Mouse (Mus musculus) stomach, embryonic 15.5 days (tissue): ENCODE data around the gene Gm20517. TPM values are rescaled to one million over a fixed set of nuclear protein-coding genes. Genes with fewer than 3 reads are reported as not detected.

Experiments
- ATAC-seq: fragments of 200-750 bp; cut with Nextera tagmentation; 2 replicates; pipeline ENCODE4 v1.8.0; 2017; ENCODE audit warnings: low read depth, moderate number of reproducible peaks, moderate TSS enrichment; ENCODE audit not compliant: insufficient read depth, low FRiP score
- H3K27ac ChIP-seq: fragments of 300-500 bp; sonication (generic); 2 replicates; pipeline ENCODE4 v1.5.1; 2015; ENCODE audit warnings: mild to moderate bottlenecking, inconsistent platforms
- H3K27me3 ChIP-seq: fragments of 300-500 bp; sonication (generic); replicated peaks from 2 replicates; pipeline ENCODE4 v1.6.1; 2015; ENCODE audit warnings: inconsistent platforms
- H3K36me3 ChIP-seq: fragments of 300-500 bp; sonication (generic); 2 replicates; pipeline ENCODE4 v1.6.1; 2015; ENCODE audit warnings: inconsistent platforms
- H3K4me1 ChIP-seq: fragments of 300-500 bp; sonication (generic); 2 replicates; pipeline ENCODE4 v1.6.1; 2015; ENCODE audit warnings: inconsistent platforms
- H3K4me2 ChIP-seq: fragments of 300-500 bp; sonication (generic); 2 replicates; pipeline ENCODE4 v1.6.1; 2015; ENCODE audit warnings: mild to moderate bottlenecking, inconsistent platforms
- H3K4me3 ChIP-seq: fragments of 300-500 bp; sonication (generic); replicated peaks from 2 replicates; pipeline ENCODE4 v1.5.1; 2015; ENCODE audit warnings: inconsistent platforms
- H3K9ac ChIP-seq: fragments of 300-500 bp; sonication (generic); 2 replicates; pipeline ENCODE4 v1.6.1; 2015; ENCODE audit warnings: inconsistent platforms
- H3K9me3 ChIP-seq: fragments of 300-500 bp; sonication (generic); 2 replicates; pipeline ENCODE4 v1.6.1; 2016; ENCODE audit warnings: inconsistent platforms
- WGBS: fragments of 180-500 bp; shearing (Covaris S2); methylation state at CpG from one replicate; pipeline ENCODE4 v1.1.7; 2015; 5-methylcytosine and 5-hydroxymethylcytosine counted together
- polyA plus RNA-seq: library from polyadenylated mRNA; unstranded; fragments of >200 nt; fragmentation: Nextera tagmentation; extraction: Ambion mirVana; gene quantifications from 2 replicates; pipeline ENCODE4 v1.2.1, GENCODE M21; 2015

The Gm20517 gene
- polyA plus RNA-seq, 1 experiment from 2014 or later, result 1.0 TPM

- H3K27me3 ChIP-seq, result no peaks in the 10 kb centered on the region
- no peak overlapping the region for H3K4me3 ChIP-seq
- H3K4me1 ChIP-seq, result no peaks in the 10 kb centered on the region
- no peak overlapping the region for H3K9ac ChIP-seq
- ATAC-seq, result no peak
- no peaks in the 10 kb centered on the region for H3K36me3 ChIP-seq
- H3K4me2 ChIP-seq, result no peak overlapping the region
- H3K9me3 ChIP-seq, result no peaks in the 10 kb centered on the region
- WGBS, result 87% methylated on average over 4 of the region's 4 CpGs
- H3K27ac ChIP-seq, result no peak overlapping the region
Observed at GRCm38 (mm10) chr17:47580962-47581361, 30.4 kb upstream of the Gm20517 start.

GRCm38 (mm10) chr17:47588517-47588916, 22.9 kb upstream of the Gm20517 start:
- WGBS, result 86% methylated on average over 8 of the region's 8 CpGs
- no peaks in the 10 kb centered on the region for H3K9me3 ChIP-seq

GRCm38 (mm10) chr17:47591073-47591472, 20.3 kb upstream of the Gm20517 start:
- 79% methylated on average over 3 of the region's 3 CpGs for WGBS
- no peak overlapping the region for H3K4me2 ChIP-seq
- no peaks in the 10 kb centered on the region for H3K36me3 ChIP-seq
- H3K27ac ChIP-seq, result no peak overlapping the region
- ATAC-seq, result no peak
- H3K27me3 ChIP-seq, result no peaks in the 10 kb centered on the region
- H3K9me3 ChIP-seq, result no peaks in the 10 kb centered on the region
- H3K4me1 ChIP-seq, result peaks cover 16% of the 10 kb centered on the region
- H3K9ac ChIP-seq, result no peak overlapping the region
- no peak overlapping the region for H3K4me3 ChIP-seq

More at GRCm38 (mm10) chr17:47588517-47588916, 22.9 kb upstream of the Gm20517 start:
- Histone ChIP-seq H3K36me3 (no peaks in the 10 kb centered on the region), H3K27me3 (no peaks in the 10 kb centered on the region), H3K4me1 (peaks cover 7% of the 10 kb centered on the region; the same call in 1 of the 2 replicates), H3K4me2 (no peak overlapping the region), H3K4me3 (no peak overlapping the region), H3K9ac (no peak overlapping the region), H3K27ac (no peak overlapping the region)
- ATAC-seq, result no peak

GRCm38 (mm10) chr17:47593215-47593853, 18.1 kb upstream of the Gm20517 start:
- Histone ChIP-seq H3K9me3 (no peaks in the 10 kb centered on the region), H3K9ac (peak overlapping the region; percentile 87), H3K36me3 (peaks cover 3% of the 10 kb centered on the region; the same call in 1 of the 2 replicates), H3K27me3 (no peaks in the 10 kb centered on the region), H3K4me2 (peak overlapping the region; percentile 78), H3K4me3 (peak overlapping the region; percentile 96), H3K27ac (peak overlapping the region; percentile 98), H3K4me1 (peaks cover 38% of the 10 kb centered on the region)
- under 1% methylated on average over 63 of the region's 63 CpGs for WGBS
- ATAC-seq, result peak; percentile 82

DNA sequence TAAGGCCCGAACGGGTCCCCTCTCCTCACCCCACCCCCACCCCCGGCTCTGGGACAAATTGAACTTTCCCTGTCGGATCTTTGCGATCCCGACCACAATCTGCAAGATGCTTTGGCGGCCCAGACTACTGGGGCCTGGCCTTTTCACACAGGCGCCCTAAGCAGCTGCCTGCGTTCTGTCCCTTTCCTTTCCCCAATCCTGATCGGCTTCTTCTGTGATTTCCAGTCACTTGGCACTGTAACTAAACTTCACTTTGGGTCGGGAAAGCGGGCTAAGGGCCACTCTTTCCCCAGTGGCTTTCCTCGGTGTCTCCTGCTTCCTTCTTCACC, 17.6 kb upstream of the Gm20517 start:
- Histone ChIP-seq H3K9me3 (no peaks in the 10 kb centered on the region), H3K4me1 (peaks cover 41% of the 10 kb centered on the region), H3K4me3 (peak overlapping the region; percentile 96), H3K27ac (peak overlapping the region; percentile 98), H3K27me3 (no peaks in the 10 kb centered on the region), H3K9ac (peak overlapping the region; percentile 87), H3K4me2 (peak overlapping the region; percentile 78), H3K36me3 (peaks cover 8% of the 10 kb centered on the region; the same call in 1 of the 2 replicates)
- no peak for ATAC-seq
- 0% methylated on average over 13 of the region's 13 CpGs for WGBS

DNA sequence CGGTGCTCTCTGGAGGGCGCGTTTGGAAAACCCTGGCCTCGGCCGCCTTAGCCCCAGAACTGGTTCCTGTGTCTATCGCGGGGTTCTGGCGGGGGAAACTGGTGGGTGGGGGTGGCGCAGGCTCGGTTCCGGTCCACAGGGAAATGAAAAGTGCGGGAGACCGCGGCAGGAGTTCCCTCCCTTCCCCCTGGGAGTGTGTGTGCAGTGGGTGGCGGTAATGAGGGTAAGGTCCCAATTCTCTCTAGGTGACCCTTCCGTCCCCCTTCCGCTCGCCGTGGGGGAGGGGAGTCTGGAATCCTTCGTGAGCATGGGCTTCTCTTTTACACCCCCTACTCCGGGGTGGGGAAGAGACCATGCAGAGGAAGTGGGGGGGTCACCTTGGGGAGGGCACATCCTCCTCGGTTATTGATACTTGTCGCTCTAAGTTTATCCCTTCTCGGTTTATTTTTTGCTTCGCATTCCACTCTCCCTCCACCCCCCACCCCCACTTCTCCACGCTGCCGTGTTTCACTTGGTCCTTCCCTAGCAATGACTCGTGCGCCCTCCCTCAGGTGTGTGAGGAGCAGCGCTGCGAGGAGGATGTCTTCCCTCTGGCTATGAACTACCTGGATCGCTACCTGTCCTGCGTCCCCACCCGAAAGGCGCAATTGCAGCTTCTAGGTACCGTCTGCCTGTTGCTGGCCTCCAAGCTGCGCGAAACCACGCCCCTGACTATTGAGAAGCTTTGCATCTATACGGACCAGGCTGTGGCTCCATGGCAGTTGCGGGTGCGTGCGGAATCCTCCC, 17.0 kb upstream of the Gm20517 start:
- no peaks in the 10 kb centered on the region for H3K9me3 ChIP-seq
- ATAC-seq, result no peak
- under 1% methylated on average over 43 of the region's 43 CpGs for WGBS
- H3K27me3 ChIP-seq, result no peaks in the 10 kb centered on the region
- H3K4me2 ChIP-seq, result peak overlapping the region; percentile 78
- peaks cover 41% of the 10 kb centered on the region for H3K4me1 ChIP-seq
- peak overlapping the region; percentile 96 for H3K4me3 ChIP-seq
- peaks cover 13% of the 10 kb centered on the region; the same call in 1 of the 2 replicates for H3K36me3 ChIP-seq
- H3K9ac ChIP-seq, result peak overlapping the region; percentile 87
- H3K27ac ChIP-seq, result peak overlapping the region; percentile 98

DNA sequence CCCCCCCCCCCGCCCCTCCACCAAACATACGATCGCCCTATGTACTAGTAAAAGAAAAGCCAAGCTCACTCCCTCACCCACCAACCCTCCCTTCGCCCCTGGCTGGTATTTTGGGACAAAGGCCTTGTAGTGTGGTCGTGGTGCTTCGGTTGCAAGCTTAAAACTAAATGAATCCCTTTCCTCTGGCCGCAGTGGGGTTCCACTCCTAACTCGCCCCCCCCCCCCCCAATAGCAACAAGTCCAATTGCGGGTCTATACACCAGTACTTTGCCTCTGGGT, 16.5 kb upstream of the Gm20517 start:
- peaks cover 41% of the 10 kb centered on the region for H3K4me1 ChIP-seq
- H3K36me3 ChIP-seq, result peaks cover 15% of the 10 kb centered on the region
- ATAC-seq, result no peak
- peak overlapping the region; percentile 96 for H3K4me3 ChIP-seq
- no peaks in the 10 kb centered on the region for H3K27me3 ChIP-seq
- peak overlapping the region; percentile 98 for H3K27ac ChIP-seq
- peak overlapping the region; percentile 78 for H3K4me2 ChIP-seq
- H3K9ac ChIP-seq, result peak overlapping the region; percentile 87
- no peaks in the 10 kb centered on the region for H3K9me3 ChIP-seq
- WGBS, result 0% methylated on average over 8 of the region's 9 CpGs

DNA sequence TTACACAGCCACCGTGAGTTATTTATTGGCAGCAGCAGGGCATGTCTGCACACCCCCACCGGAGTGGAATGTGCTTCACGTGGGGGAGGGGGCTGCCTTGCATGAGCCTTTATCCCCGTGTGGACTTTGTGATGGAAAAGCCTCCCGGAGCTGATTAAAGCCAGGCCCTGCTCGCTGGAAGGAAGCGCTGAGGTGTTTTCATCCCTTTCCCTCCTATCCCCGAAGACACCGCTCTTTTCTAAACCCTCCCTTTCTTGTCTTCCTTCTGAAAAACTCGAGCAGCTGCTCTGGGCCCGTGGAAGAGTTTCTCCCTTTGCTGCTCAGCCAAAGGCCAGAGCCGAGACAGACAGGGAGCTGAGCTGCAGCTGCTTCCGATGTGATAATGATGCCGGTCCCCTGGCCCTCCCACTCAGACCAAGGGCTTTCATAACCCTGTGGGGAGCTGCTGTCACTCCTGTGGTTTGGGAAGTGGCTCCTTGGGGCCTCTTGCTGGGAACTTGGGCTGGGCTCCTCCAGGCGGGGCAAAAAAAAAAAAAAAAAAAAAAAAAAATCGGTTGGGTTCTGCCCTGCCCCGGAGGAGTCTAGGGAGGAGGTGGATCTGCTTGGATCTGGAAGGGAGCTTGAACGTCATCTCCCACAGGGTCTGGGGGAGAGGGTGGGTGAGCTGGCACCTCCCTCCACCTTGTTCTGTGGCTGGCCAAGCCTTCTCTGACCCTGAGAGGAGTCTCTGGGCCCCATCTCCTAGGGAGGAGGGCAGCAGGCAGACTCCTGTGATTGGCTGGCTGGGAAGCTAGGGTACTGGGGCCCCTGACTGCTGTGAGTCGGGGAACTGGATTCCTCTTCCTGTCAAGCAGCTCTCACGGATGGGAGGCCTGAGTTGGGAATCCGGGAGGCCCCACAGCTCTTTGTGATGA, 15.9 kb upstream of the Gm20517 start:
- peak; percentile 74 for ATAC-seq
- peaks cover 15% of the 10 kb centered on the region for H3K36me3 ChIP-seq
- peak overlapping the region; percentile 98 for H3K27ac ChIP-seq
- peak overlapping the region; percentile 96 for H3K4me3 ChIP-seq
- 1% methylated on average over 21 of the region's 21 CpGs for WGBS
- peak overlapping the region; percentile 78 for H3K4me2 ChIP-seq
- no peaks in the 10 kb centered on the region for H3K9me3 ChIP-seq
- peak overlapping the region; percentile 87 for H3K9ac ChIP-seq
- no peaks in the 10 kb centered on the region for H3K27me3 ChIP-seq
- peaks cover 41% of the 10 kb centered on the region for H3K4me1 ChIP-seq

DNA sequence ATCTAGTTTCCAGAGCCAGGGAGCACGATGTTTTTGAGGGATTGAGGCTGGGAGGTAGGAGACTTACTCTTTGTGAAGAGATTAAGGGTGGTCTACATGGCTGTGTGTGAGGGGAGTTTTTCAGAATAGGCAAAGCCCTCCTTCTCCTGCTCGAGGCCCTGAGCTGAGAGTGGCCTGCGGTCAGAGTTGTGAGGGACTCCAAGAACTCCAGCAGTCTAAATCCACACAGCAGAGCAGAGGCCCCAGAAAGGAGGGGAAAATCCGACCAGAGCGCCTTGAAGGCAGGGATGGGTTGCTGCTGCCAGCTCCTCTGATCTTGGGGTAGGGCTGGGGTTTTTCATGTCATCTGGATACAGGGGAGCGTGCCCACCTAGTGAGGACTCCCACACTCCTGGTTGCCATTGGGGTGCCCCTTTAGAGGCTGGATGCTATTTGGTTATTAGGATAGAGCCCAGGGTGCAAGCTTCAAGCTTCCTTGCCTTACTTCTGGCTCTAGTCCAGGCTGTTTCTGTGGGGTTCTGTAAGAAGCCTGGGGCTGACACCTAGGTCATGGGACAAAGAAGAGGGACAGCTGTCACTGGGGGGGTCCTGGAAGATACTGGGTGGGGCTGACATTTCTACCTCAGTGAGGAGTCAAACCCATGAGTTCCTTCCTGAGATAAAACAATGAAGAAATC, 15.1 kb upstream of the Gm20517 start:
- peak overlapping the region; percentile 87 for H3K9ac ChIP-seq
- H3K27me3 ChIP-seq, result no peaks in the 10 kb centered on the region
- H3K36me3 ChIP-seq, result peaks cover 20% of the 10 kb centered on the region
- peak overlapping the region; percentile 78 for H3K4me2 ChIP-seq
- H3K4me1 ChIP-seq, result peaks cover 41% of the 10 kb centered on the region
- H3K27ac ChIP-seq, result peak overlapping the region; percentile 98
- ATAC-seq, result no peak
- 16% methylated on average over 6 of the region's 6 CpGs for WGBS
- no peaks in the 10 kb centered on the region for H3K9me3 ChIP-seq
- H3K4me3 ChIP-seq, result peak overlapping the region; percentile 96

GRCm38 (mm10) chr17:47596839-47597164, 14.6 kb upstream of the Gm20517 start:
- peak overlapping the region; percentile 87; the same call in 1 of the 2 replicates for H3K9ac ChIP-seq
- no peaks in the 10 kb centered on the region for H3K27me3 ChIP-seq
- peak overlapping the region; percentile 78 for H3K4me2 ChIP-seq
- 41% methylated on average over 5 of the region's 5 CpGs for WGBS
- H3K4me1 ChIP-seq, result peaks cover 41% of the 10 kb centered on the region
- peak overlapping the region; percentile 98 for H3K27ac ChIP-seq
- peaks cover 25% of the 10 kb centered on the region for H3K36me3 ChIP-seq
- peak overlapping the region; percentile 96 for H3K4me3 ChIP-seq
- ATAC-seq, result no peak
- no peaks in the 10 kb centered on the region for H3K9me3 ChIP-seq

GRCm38 (mm10) chr17:47597261-47597660, 14.1 kb upstream of the Gm20517 start:
- Histone ChIP-seq H3K4me3 (peak overlapping the region; percentile 96), H3K27me3 (no peaks in the 10 kb centered on the region), H3K4me2 (peak overlapping the region; percentile 78), H3K27ac (peak overlapping the region; percentile 98), H3K4me1 (peaks cover 41% of the 10 kb centered on the region), H3K36me3 (peaks cover 30% of the 10 kb centered on the region), H3K9me3 (no peaks in the 10 kb centered on the region), H3K9ac (peak overlapping the region; percentile 87; the same call in 1 of the 2 replicates)
- 44% methylated on average over 13 of the region's 13 CpGs for WGBS
- ATAC-seq, result no peak
